Mouse (Mus musculus): Measurements from ENCODE around the gene Dnajc12.
"Not testable (repeated sequence)": the region's sequence is repeated elsewhere in the genome, so short reads cannot be mapped to it uniquely, and the experiment has no call there.

The Dnajc12 gene

GRCm38 (mm10) chr10:63382372-63383279, at the start of gene Dnajc12:
Gene Dnajc12, plus strand, starts transcription at chr10:63382443.
- DNase-seq (ENCODE audit: low spot score) = peak; percentile 99

- DNase-seq (ENCODE audit: low spot score) = peak; percentile 9
Measured at GRCm38 (mm10) chr10:63336901-63337300, 45.3 kb upstream of the Dnajc12 start.

GRCm38 (mm10) chr10:63337326-63337725, 44.9 kb upstream of the Dnajc12 start:
- peak; percentile 3 for DNase-seq (ENCODE audit: low spot score)

GRCm38 (mm10) chr10:63337951-63338836, 44.0 kb upstream of the Dnajc12 start:
- DNase-seq (ENCODE audit: low spot score) = peak; percentile 69

DNA sequence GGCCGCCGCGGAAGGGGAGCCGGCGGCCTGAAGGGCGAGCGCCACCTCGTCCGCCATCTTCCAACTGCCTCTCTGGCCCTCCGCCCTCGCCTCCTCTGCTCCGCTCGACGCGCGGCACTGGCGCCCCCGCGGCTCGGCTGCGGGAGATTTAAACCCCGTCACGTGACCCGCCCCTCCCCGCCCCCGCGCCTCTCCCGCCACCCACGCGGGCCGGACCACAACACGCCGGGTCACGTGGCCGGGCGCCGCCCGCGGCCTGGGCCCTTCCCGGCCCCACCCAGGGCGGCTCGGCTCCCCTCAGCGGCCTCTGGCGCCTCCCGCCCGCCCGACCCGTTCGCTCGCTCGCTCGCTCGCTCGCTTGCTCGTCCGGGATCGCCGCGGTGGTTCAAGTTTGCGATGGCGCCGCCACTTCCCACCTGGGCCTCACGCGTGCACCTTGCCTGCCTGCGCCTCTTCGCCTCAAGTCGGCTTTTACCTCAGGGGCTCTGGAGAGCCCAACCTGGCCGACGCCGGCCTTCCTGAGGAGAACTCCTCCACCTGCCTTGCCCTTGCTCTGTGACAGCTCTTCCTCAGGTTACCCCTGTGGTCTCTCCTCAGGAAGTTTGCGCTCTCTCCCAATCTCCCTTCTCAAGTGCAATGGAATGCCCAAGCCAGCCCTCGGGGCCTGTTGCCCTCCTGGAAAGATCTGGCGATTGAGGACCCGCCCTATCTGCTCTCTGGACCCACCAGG, 43.2 kb upstream of the Dnajc12 start:
- DNase-seq (ENCODE audit: low spot score) = peak; percentile 90

DNA sequence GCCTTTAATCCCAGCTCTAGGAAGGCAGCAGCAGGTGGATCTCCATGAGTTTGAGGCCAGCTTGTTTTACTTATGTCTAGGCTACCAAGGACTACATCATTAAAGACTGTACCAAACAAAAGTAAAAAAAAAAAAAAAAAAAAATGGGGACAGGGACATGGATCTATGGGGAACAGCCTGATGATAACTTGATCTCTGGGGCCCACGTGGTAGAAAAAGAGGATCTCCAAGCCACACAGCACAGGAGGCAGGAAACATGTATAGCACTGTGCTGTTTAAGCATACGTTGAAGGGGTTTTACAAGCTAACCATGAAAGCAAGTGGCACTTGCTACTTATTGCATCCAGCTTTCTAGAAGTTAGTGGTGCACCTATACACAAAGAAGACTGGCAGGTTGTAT, 40.9 kb upstream of the Dnajc12 start:
- no peak for DNase-seq (ENCODE audit: low spot score)

- DNase-seq (ENCODE audit: low spot score) = no peak
Measured at GRCm38 (mm10) chr10:63344751-63345150, 37.5 kb upstream of the Dnajc12 start.

DNA sequence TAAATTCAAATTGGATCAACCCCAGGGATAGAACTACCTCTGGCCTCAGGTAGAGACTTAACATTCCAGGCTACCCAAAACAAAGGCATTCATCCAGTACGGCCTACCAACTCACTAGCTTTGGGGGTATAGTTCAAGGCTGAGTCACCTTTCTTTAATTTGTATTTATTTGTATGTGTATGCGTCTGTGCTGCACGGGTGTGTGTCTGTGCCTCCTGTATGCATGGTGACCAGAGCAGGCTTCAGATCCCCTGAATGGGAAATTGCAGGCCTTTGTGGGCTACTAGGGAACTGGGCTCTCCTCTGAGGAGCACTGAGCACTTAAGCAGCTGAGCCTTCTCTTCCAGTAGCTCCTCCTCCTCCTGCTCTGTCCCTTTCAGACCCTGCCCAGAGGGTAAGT, 34.0 kb upstream of the Dnajc12 start:
- peak; percentile 8 for DNase-seq (ENCODE audit: low spot score)

GRCm38 (mm10) chr10:63350666-63351065, 31.6 kb upstream of the Dnajc12 start:
- DNase-seq (ENCODE audit: low spot score) = no peak

DNA sequence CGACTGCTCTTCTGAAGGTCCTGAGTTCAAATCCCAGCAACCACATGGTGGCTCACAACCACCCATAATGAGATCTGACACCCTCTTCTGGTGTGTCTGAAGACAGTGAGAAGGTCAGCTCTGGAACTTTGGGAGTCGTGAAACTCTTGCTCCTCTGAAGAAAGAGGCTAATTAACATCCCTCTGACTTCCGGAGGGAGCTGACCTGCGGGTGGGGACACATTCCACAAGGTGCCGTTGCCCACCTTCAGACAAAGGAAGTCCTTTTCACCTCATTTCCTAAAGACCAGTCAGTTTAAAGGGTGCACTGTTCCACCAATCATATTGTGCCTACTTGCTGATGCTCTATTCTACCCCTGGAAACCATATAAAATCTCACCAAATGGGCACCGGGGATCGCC, 31.1 kb upstream of the Dnajc12 start:
- not testable (repeated sequence) for DNase-seq (ENCODE audit: low spot score)

GRCm38 (mm10) chr10:63352111-63352510, 30.1 kb upstream of the Dnajc12 start:
- DNase-seq (ENCODE audit: low spot score) = no peak

- DNase-seq (ENCODE audit: low spot score) = no peak
Measured at GRCm38 (mm10) chr10:63360502-63360901, 21.7 kb upstream of the Dnajc12 start.

DNA sequence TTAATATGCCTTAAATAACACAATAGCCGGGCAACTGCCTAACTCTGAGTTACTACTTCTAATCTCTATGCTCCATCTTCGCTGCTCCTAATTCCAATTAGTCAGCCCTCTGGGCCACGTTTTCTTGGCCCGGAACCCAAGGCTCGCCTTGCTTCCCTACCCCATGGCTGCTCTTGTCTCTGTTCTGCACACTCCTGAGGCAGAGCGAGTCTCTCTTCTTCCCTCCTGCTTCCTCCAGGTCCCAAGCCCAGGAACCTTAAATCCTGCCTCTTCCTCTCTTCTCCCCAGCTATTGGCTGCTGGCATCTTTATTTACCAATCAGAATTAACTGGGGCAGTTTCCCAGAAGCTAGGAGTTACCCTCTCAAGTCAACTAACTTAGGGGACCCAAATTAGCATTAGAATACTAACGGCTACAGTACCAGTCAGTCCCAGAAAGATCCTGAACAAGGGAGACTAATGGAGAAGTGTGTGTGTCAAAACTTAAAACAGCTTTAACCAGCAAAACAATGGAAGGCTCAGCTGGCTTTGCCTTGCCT, 16.3 kb upstream of the Dnajc12 start:
- DNase-seq (ENCODE audit: low spot score) = no peak

DNA sequence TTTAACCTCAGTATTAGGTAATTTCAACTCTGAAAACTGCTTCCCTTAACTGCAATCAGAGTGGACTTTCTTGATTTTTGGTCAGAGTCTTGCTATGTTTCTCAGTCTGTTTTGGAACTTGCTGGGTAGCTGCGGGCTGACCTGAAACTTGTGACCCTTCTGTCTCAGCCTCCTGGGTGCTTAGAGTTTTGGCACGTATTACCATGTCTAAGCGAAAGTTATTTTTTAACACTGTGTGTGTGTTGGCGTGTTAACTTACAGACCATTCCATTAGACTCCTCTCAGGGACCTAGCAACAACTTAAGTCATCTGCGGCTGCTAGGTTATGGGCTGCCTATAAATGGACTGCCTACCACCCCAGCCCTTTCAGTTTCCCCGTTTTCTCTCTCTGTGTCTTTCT, 14.9 kb upstream of the Dnajc12 start:
- no peak for DNase-seq (ENCODE audit: low spot score)

DNA sequence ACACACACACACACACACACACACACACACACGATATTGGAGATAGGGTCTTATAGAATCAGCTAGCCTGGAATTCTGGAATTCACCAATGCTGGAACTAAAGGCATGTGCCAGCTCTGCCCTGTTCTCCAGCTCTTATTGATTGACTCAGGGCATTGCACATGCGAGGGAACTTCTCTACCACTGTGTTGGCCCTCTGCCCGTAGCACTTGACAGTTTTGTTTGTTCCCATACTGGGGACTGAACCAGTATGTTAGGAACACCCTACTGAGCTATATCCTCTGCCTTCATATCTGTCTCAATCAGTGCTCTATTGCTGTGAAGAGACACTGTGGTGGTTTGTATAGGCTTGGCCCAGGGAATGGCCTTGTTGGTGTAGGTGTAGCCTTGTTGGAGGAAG, 14.2 kb upstream of the Dnajc12 start:
- no peak for DNase-seq (ENCODE audit: low spot score)

DNA sequence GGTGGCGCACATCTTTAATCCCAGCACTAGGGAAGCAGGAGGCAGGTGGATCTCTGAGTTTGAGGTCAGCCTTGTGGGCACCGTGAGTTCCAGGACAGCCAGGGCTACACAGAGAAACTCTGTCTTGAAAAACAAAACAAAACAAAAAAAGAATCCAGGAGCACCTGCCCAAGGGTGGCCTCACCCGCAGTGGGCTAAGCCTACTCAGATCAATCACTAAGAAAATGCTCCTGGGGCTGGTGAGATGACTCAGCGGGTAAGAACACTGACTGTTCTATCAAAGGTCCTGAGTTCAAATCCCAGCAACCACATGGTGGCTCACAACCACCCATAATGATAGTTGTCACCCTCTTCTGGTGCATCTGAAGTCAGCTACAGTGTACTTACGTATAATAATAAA, 5.9 kb upstream of the Dnajc12 start:
- DNase-seq (ENCODE audit: low spot score) = no peak

DNA sequence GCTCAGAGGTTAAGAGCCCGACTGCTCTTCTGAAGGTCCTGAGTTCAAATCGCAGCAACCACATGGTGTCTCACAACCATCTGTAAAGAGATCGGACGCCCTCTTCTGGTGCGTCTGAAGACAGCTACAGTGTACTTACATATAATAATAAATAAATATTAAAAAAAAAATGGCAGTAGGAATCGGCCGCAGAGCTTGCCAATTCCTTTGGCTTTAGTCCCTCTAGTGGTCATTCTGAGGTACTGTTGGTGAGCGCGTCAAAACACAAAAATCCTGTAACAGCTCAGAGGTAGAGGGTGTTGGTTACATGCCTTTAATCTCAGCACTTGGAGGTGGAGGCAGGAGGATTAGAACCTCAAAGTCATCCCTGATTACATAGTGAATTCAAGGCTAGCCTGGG, 4.8 kb upstream of the Dnajc12 start:
- peak; percentile 86 for DNase-seq (ENCODE audit: low spot score)

DNA sequence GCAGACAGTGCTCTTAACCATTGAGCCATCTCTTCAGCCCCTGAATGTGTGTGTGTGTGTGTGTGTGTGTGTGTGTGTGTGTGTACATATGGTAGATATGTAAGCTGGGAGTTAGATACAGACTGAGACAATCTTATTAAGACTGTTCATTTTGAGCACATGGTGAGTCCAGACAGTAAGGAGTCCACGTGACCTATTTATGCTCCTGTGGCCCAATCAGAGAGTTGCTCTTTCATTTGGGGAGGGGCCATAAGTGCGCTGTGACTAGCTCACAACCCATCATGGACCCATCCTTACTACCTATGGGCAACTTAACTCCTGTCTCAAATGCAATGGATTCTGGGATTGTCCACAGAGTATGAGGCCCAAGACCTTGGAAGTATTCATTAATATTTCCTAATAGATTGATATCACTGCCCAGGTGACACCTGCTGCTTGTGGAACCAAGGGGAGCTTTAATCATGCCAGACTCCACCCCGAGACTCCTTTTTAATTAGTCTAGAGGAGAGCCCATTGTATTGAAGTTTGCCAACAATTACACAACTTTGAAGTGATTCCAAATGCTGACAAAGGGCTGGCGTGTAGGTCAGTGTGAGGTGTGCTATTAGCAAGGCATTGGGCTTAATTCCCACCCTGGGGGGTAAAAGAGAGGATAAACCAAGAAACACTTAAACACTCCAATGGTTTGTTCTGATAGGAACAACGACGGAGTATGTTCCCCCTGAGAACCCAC, 3.1 kb upstream of the Dnajc12 start:
- DNase-seq (ENCODE audit: low spot score) = no peak

- DNase-seq (ENCODE audit: low spot score) = peak; percentile 35
Measured at GRCm38 (mm10) chr10:63381498-63382280, 554 bp upstream of the Dnajc12 start, which contains the start of gene Sirt1. Gene Sirt1, minus strand, starts transcription at chr10:63381704.

DNA sequence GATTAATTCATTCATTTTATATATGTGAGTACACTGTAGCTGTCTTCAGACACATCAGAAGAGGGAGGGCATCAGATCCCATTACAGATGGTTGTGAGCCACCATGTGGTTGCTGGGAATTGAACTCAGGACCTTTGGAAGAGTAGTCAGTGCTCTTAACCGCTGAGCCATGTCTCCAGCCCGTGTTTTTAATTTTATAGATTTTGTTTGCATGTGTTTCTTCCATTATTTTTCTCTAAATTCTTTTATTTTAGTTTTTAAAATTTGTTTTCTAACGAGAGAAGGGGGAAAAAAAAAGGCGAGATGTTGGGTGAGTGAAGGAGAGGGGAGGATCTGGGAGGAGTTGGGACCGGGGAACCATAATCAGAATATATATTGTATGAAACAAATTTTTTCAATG, 3.7 kb downstream of the Dnajc12 start:
- DNase-seq (ENCODE audit: low spot score) = not testable (repeated sequence)

All from embryo, embryonic 10.5 days (tissue).